Mouse (Mus musculus) gastrocnemius, postnatal 10 days (tissue): ENCODE measurements around the gene Cdcp1. TPM values are rescaled to one million over a fixed set of nuclear protein-coding genes. Genes with fewer than 3 reads are reported as not detected.

Experiments
- DNase-seq: peaks from one replicate; pipeline ENCODE4 v3.0.0; 2021; ENCODE audit warnings: mixed read lengths
- total RNA-seq, 2 experiments: library from RNA; stranded (reverse); gene quantifications; 2 replicates each; pipeline ENCODE4 v1.2.3; 2021

Cdcp1 gene
- total RNA-seq, 2 experiments from 2014 or later, result not detected

GRCm38 (mm10) chr9:123150241-123151020 is 65.4 kb downstream of the Cdcp1 start, which contains the start of gene Clec3b:
Gene Clec3b (plus strand): TSS chr9:123150946.
- DNase-seq, result peak; percentile 56

- no peak for DNase-seq
These were observed 67.4 kb downstream of the Cdcp1 start for GRCm38 (mm10) chr9:123148430-123148829.

GRCm38 (mm10) chr9:123139887-123140614 is 75.8 kb downstream of the Cdcp1 start:
- no peak for DNase-seq

GRCm38 (mm10) chr9:123138891-123139474 is 76.9 kb downstream of the Cdcp1 start:
- DNase-seq, result peak; percentile 74

- no peak for DNase-seq
These were observed 78.7 kb downstream of the Cdcp1 start for GRCm38 (mm10) chr9:123136953-123137682.

GRCm38 (mm10) chr9:123132994-123133393 is 82.8 kb downstream of the Cdcp1 start:
- DNase-seq, result no peak

- DNase-seq, result no peak
These were observed 88.2 kb downstream of the Cdcp1 start for GRCm38 (mm10) chr9:123127663-123128062.

- no peak for DNase-seq
These were observed 91.3 kb downstream of the Cdcp1 start for GRCm38 (mm10) chr9:123124413-123124981.

- DNase-seq, result no peak
These were observed 92.0 kb downstream of the Cdcp1 start for GRCm38 (mm10) chr9:123123571-123124412.

- no peak for DNase-seq
These were observed 92.8 kb downstream of the Cdcp1 start for GRCm38 (mm10) chr9:123123017-123123416.

Other genes starting within 250 kb of the Cdcp1 start
- 10 to 100 TPM; 12.8 to 12.9 TPM for gene Tmem42, start 194.7 kb downstream of the Cdcp1 start, total RNA-seq
- gene Tgm4, start 181.3 kb downstream of the Cdcp1 start, total RNA-seq, result under 1 TPM; 0.38 to 0.49 TPM
- gene Zdhhc3, start 102.8 kb downstream of the Cdcp1 start, total RNA-seq, result 10 to 100 TPM; 43.3 to 46.9 TPM
- gene Exosc7, start 102.8 kb downstream of the Cdcp1 start, total RNA-seq, result 10 to 100 TPM; 18.7 to 24.0 TPM
- gene Clec3b, start 65.1 kb downstream of the Cdcp1 start, total RNA-seq, result 100 to 1,000 TPM in 1 of 2 experiments, 10 to 100 TPM in 1; 92.5 to 112 TPM
- gene Tmem158, start 44.7 kb upstream of the Cdcp1 start, total RNA-seq, result 1 to 10 TPM; 6.9 to 8.2 TPM
- 100 to 1,000 TPM in 1 of 2 experiments, 10 to 100 TPM in 1; 42.8 to 125 TPM for gene Lars2, start 150.9 kb upstream of the Cdcp1 start, total RNA-seq